Mouse (Mus musculus) left cerebral cortex, adult 9 months (tissue): ENCODE data around the gene Hes1.

Source experiments
- DNase-seq, 2 experiments: peaks; one replicate each; pipeline ENCODE4 v3.0.0; 2022; ENCODE audit warnings: low spot score in 2 of 2

Gene Hes1

DNA sequence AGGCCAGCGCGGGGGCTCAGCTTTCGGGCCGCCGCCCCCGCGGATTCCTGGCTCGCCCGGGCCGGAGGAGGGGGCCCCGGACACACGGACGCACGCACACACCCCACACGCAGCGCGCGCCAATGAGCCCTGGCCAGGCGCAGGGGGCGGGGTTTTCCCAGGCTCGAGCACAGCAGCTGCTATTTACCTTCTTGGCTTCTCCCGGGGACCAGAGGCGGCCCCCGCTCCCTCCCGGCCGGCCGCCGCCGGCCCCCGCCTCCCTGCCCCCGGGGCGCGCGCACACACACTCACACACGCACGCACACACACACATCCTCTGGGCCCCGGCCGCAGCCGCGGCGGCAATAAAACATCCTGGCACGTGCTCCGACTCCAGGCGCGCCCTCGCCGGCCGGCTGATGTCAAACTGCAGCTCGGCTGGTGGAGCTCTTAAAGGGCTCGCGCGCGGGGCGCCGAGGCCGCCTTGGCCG is at the start of gene Hes1:
TSS of gene Hes1 (plus strand) at position 401 of the 470 bp plus-strand sequence.
- DNase-seq = peak in 1 of 2 experiments; percentile 79

- DNase-seq = no peak
Measured at GRCm38 (mm10) chr16:30016064-30016463, 48.1 kb upstream of the Hes1 start.

DNA sequence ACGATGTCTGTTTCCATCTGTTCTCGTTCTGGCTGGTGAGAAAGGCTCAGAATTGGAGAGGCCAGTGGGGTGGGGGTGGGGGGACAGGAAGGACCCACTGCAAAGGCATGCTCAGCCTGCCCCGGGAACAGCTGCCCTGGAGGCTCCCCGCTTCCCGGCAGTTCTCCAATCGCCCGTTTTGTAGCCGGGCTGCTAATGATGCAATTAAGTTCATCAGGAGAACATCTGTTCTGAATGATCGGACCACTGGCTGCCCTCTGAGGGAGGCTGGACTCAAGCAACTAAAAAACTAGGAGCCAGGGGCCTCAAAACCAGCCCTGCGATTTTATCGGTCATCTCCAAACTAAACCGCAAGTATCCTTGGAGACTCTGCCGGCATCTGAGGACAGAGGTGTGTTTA is 44.1 kb upstream of the Hes1 start:
- DNase-seq = no peak

DNA sequence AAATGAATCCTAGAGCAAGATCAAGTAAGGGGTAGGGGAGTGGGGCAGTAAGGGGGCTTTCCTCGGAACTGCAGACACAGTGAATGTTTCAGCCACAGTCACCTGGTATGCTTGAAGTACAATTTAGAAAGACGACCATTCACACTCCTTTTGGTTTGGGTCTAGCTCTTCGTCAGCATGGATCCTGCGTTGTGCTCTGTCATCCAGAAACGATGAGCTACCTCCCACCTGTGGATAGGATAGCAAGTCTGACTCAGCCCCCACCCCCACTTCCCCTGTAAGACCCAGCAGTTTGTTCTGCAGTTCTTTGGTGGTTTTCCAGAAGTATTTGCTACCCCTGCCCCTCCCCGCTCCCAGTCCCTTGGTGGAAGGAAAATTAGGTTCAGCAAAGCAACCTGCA is 41.8 kb upstream of the Hes1 start:
- peak in 1 of 2 experiments; percentile 19 for DNase-seq

DNA sequence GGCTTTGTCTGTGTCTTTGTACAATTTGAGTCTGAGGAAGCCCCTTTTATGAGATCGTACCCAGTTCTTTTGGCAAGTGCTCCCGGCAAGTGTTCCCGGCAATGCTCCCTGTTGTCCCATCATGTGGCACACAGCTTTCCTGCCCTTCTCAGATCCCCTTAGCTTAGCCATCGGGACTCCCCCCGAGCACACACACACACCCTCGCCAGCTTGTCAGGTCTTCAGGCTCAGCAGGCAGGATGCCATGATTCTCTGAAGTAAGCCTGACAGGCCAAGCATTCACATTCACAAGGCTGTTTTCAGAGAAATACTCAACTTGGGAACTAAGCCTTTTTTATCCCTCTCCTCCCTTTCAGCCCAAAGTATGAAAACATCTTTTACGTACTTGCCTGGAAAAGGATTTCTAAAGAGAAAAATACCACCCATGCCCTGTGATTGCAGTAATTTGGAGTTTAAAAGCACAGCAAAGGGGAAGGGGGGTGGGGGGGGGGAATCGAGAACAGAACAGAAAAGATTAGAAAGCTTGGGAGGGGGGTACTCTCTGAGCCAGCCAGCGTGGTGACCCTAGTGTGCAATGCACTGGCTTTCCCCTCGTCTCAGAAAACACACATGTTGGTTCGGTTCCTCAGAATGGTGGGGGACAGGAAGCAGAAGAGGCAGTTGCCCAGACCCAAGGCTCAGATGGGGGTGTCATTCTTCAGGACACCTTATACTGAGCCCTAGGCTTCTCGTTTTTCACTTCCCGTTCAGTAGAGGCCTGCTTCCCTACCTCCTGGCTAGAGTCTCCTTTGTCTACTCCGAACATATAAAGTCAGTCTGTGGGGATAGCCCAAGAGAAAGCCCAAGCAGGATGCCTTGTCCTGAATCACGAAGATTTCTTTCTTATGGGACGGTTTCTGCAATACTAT is 41.0 kb upstream of the Hes1 start:
- DNase-seq = peak in 1 of 2 experiments; percentile 27

DNA sequence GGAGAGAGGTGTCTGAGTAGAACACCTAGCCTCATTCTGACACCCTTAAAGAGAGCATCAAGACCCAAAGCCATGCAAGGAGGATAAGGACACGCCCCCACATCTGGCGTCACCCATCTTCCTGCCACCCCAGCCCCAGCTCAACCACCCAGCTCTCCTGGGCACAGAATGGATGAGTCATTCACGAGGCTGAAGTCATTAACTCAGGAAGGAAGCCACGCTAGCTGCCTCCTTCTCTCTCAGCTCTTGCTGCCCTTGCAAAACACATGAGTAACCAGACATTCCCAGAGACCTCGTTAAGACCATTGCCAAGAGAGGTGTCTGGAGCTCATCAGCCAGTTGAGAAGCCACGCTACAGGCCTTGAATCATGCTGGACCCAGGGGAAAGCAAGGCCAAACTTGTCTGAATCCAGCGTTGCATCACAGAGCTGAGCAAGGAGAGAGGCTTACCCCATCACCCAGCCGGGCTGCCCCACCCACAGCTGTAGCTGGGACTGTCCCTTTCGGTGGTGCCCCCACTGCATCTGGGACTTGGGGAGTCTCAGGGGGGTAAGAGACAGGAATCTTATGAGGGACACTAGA is 39.4 kb upstream of the Hes1 start:
- DNase-seq = peak; percentile 37 to 61

GRCm38 (mm10) chr16:30028184-30028583 is 36.0 kb upstream of the Hes1 start:
- DNase-seq = no peak

DNA sequence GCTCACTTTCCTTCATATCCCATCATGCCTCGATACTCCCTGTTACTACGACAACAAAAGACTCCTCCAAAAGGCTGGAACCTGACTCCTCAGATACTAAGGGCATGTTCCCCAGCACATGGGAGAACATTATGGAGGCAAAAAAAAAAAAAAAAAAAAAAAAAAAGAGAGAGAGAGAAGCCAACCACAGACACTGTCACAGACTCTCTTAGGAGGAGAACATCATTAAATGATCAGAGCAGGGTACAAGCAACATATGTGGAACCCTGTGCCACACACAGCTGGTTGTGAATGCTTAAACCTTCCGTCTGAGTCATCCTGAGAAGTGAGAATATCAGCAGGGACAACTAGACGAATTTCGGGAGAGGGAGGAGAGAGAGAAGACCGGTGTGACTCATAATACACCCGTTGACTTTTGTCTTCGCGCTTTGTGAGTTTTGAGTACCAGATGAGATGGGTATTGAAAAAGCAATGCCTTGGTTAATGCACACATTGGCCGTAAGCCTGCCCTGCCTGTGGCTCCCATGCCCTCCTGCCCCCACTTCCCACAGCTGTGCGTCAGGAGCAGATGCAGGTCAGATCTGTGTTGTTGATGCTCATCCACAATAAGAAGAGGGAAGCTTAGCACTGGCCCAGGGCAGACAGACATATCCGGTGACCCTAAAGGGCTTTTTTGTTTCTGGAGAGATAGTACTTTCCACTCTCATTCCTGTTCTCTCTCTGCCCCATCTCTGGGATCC is 34.8 kb upstream of the Hes1 start:
- DNase-seq = peak in 1 of 2 experiments; percentile 25

DNA sequence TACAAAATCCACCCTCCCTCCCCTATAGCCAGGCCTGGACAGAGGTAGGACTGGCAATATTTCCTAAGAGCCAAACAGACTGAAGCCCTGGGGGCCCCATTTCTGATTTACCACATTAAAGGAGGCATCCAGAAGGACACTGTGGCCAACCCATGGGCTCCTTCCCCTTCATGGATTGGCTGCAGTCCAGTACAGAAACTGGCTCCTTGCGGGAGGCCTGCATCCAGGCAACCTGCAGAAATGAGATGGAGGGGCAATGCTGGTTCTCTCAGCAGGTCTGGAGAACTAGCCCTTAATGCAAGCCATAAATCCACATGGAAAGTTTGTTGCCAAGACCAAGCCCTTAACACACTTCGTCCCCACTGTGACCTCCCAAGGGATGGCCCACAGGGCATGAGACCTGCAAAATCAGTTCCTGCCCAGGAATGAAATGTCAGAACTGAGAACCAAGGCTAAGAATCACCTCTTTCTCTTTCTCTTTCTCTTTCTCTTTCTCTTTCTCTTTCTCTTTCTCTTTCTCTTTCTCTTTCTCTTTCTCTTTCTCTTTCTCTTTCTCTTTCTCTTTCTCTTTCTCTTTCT is 31.8 kb upstream of the Hes1 start:
- DNase-seq = no peak

- DNase-seq = no peak
Measured at GRCm38 (mm10) chr16:30033390-30033789, 30.8 kb upstream of the Hes1 start.

- no peak for DNase-seq
Measured at GRCm38 (mm10) chr16:30034001-30034400, 30.2 kb upstream of the Hes1 start.

- no peak for DNase-seq
Measured at GRCm38 (mm10) chr16:30034521-30034920, 29.7 kb upstream of the Hes1 start.

- no peak for DNase-seq
Measured at GRCm38 (mm10) chr16:30034979-30035440, 29.2 kb upstream of the Hes1 start.

GRCm38 (mm10) chr16:30036104-30036503 is 28.1 kb upstream of the Hes1 start:
- no peak for DNase-seq

GRCm38 (mm10) chr16:30038663-30039593 is 25.3 kb upstream of the Hes1 start:
- no peak for DNase-seq

DNA sequence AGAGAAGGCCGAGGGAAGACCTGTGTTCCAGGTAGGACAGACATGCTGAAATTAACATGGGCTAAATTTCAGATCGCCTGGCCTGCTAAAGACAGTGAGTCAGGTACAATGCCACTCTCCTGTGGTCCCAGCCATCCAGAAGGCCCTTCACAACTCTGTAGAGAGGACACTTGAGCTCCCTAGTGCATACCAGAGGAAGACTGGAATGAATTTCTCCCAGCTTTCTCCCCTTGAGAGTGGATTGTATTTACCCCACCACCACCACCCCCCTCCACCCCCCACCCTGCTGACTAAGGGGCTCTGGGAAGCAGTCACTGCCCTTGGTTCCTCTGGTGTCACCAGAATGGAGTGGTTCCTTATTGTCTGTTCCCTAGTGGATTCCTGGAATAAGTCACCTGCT is 24.3 kb upstream of the Hes1 start:
- DNase-seq = no peak

DNA sequence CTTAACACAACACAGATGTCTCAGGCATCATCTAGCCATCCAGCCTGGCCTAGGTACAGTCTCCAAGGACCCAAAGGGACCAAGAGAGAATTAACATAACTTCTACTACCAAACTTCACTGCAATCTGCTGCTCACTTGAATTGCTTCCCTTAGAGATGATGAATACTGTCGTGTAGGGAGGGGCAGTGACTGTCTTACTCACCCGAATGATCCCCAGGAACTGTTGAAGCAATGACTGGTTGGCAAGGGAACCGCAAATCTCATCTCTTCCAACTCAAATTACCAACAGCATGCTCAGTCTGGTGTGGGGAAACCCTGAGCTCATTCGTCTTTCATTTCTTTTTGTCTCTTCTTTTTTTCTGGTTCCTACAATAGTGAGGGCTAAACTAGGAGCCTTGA is 21.3 kb upstream of the Hes1 start:
- DNase-seq = peak in 1 of 2 experiments; percentile 27

GRCm38 (mm10) chr16:30045615-30046014 is 18.6 kb upstream of the Hes1 start:
- no peak for DNase-seq

DNA sequence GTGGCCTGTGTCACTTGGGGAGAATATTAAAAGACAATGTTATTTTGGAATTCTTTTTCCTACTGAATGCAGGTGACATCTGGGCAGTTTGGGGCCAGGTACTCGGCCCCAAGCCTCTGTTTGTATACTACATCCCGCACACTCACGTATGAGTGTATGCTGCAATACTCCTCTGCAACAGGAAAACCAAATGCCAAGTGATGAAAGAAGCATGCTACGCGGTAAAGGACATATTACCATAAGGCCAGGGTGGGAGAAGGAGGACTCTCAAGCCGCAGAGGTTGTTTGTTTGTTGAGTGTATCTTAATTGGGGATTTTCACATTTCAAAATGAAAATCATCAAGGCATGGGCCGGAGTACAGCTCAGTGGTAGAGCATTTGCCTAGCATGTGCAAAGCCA is 17.2 kb upstream of the Hes1 start:
- no peak for DNase-seq

- DNase-seq = no peak
Measured at GRCm38 (mm10) chr16:30047421-30047831, 16.8 kb upstream of the Hes1 start.
